Mouse (Mus musculus) kidney, adult 18-20 months (tissue): ENCODE measurements around the gene Ppip5k1.

Experiments used
- DNase-seq: peaks from one replicate; pipeline ENCODE4 v3.0.0; 2021

The Ppip5k1 gene

DNA sequence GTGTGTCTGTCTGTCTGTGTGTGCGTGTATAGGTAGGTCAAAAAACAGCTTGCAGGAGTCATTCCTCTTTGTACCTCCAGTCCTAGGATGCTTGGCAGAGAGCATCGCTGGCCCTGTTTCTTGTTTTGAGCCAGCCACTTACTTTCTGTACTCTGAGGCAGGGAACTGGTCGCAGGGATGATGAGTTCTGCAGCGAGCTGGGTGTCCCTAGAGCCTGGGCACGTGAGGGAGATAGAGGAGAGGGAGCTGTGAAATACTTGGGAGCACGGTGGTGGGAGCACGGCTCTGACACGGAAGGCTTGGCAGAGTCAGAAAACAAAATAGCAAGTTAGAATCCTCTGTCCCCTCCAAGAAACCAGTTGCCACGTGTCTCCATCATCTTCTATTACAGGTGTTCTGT lies 57.5 kb downstream of the Ppip5k1 start:
- no peak for DNase-seq

- DNase-seq, result no peak
Measured at GRCm38 (mm10) chr2:121296754-121297231, 58.4 kb downstream of the Ppip5k1 start.

DNA sequence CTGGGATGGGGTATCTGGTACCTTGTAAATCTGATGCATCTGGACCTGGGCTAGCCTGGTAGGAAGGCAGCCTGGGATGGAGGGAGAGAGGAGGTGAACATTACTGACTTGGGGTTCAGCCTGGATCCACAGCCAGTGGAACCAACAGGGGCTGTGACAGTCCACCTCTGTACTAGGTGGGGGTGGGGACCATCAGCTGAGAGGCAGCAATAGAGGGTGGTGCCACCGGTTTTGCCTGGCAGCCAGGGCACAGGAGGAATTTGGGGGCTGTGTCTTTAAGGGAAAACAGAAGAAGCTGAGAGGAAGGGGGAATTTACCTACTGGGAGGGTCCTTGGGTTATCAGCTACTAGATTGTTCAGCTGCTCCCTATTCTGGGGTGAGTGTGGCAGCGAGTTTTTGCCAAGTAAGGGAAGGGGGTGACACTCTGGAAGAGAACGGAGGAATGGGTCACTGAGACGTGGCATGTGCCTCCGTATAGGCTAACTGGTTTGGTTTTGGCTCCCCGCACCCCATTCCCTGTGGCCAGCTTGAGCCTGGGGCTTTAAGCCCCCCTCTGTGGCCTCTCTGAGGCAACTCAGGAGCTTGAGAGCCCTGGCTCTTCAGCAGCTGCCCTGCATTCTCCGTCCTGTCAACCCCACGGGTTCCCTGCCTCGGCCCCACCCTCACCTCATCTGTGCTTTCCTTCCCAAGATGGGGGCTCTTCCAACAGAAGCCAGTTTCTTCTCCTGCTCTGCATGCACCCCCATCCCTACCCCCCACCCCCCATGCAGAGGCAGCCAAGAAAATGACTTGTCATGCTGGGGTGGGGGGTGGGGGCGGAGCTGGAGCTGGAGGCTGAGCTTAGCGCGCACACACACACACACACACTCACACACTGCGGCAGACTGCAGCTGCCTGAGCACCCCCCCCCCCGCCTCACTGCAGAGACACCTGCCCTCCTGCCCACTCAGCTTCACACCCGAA lies 59.3 kb downstream of the Ppip5k1 start:
- no peak for DNase-seq

- DNase-seq, result no peak
Measured at GRCm38 (mm10) chr2:121294753-121295607, 60.2 kb downstream of the Ppip5k1 start.

DNA sequence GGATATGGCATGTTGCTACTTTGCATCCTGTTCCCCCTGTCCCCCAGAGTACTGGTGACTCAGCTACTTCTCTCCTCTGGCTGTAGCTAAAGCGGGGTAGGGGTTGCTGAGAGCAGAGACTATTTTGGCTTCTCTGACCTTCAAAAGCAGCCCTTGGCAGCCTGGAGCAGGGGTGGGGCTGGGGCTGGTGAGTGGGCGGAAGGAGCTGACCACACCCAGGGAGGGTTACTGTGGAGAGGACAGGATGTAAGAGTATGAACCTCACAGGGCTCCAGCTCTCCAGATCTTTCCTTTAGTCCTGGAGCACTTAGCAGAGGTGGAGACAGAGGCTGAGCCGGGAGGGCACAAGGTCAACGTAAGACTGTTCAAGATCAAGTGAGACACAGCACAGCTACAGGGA lies 61.0 kb downstream of the Ppip5k1 start:
- DNase-seq, result no peak

- no peak for DNase-seq
Measured at GRCm38 (mm10) chr2:121292316-121293013, 62.7 kb downstream of the Ppip5k1 start.

- DNase-seq, result no peak
Measured at GRCm38 (mm10) chr2:121289730-121290540, 65.3 kb downstream of the Ppip5k1 start.

DNA sequence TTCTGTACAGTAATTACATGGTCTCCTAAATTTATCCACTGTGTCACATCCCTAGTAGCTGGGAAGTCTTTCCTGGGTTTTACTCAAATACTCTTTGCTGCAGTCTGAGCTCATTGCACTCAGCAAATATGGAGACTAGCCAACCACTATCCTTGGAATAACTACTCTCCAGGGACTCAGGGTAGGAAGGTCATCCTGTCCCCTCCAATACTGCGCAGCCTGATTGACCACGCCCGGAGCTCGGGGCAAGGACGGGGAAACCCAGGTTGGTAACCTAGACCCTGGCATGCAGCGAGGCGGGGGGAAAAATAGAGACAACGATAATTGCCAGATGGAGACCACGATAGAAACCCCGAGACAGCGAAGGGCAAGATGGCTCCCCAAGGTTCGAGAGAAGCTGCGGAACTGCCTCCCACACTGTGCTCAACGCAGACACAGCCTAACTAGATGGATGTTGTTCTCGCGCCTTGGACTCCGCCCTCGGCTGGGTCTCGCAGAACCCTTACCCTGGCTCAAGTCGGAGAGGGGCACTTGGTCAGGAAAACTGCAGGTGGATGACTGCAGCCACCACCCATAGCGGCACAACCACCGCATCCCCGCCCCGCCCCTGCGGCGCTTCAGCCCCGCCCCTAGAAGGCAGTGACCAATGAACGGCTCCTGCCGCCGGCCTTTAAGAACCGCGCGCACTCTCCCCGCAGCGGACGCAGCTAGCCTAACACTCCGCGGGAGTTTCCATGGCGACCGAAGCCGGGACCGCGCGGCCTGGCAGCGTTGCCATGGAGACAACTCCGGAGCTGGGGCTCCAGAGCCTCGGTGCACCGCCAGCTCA lies 66.1 kb downstream of the Ppip5k1 start, which contains the start of gene Map1a:
Gene Map1a, plus strand, starts transcription at position 700 of the 829 bp plus-strand sequence.
- peak; percentile 88 for DNase-seq

- no peak for DNase-seq
Measured at GRCm38 (mm10) chr2:121287850-121288249, 67.3 kb downstream of the Ppip5k1 start.

GRCm38 (mm10) chr2:121271928-121272516 lies 83.2 kb downstream of the Ppip5k1 start:
- no peak for DNase-seq

DNA sequence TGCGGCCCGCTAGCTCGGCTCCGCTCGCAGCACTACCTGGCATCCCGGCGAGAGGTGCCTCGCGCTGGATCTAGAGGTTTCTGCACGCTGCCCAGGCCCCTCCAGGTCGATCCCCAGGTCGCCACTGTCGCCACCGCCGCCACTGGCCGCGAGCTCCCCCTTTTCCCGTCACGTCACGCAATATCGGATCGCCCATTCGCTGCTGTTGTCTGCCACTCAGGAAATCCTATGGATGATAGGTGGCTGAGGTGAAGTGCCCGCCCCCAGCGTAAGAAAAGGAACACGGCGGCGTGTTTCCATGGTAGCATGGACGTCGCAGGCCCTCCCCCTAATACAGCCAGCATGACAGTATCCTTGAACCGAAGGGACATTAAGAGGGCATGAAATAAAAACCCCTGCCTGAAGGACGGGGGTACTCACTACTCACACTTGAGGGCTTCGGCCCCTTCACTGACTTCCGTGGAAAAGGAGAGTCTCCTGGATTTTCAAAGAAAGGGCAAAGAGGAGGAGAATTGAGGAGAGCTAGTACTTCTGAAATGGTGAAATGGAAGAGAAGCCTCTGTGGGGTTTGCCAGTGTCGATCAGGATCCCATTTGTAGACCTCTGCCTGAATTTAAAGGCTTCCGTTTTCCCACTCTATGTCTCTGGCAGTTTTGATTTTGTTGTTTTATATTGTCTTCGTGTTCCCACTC lies 83.8 kb downstream of the Ppip5k1 start, which contains the start of gene Trp53bp1:
Gene Trp53bp1, minus strand, starts transcription at position 172 of the 692 bp plus-strand sequence.
- DNase-seq, result peak; percentile 97

DNA sequence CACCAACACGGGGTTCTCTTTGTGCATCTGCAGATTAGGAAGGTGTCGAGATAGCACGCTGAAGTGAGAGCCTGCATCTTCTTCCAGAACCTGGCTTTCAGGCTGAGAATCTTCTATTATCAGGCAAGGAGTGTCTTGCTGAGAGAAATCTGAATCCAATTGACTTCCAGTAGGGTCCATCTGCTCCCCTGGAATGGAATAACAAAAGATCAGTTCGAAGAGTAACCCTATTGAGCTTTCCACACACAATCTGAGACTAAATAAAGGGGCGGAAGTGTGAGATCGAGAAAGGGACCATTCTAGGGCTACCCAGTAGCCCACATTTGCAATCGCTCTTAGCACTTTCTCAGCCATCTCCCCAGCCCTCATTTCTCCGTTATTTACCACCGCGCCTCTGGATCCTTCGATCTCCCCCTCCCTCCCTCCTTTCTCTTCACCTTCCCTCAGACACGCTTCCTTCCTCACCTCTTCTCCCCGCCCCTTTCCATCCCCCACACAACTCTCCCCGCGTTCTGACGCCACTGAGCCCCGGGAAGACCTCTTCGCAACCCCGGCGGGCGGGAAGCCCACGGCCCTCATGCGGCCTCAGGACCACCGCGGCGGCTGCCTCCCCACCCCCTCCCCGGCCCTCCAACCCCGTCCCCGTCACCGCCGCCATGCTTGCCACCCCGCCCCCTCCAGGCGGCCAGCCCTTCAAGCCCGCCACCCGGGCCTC lies 84.5 kb downstream of the Ppip5k1 start:
- no peak for DNase-seq

DNA sequence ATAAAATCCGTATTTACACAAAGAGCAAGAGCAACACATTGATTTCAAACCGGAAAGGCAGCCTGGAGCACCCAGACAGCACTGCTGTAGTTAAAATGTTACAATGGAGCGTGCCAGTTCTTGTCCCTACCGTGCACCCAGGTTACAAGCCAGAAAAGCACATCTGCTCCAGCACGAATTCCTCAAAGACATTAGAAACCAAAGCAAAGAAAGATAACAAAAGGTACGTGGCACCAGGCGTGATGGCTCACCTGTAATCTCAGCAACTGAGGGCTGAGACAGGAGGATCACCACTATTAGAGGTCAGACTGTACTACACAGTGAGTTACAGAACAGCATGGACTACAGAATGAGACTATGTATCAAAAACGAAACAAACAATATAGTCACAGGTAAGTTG lies 86.8 kb downstream of the Ppip5k1 start:
- DNase-seq, result no peak
